Mouse (Mus musculus) left cerebral cortex, postnatal 4 days (tissue): Measurements from ENCODE around the gene Nf2. TPM values are rescaled to one million over a fixed set of nuclear protein-coding genes. Genes with fewer than 3 reads are reported as not detected.

Experiments
- microRNA-seq: library from miRNA; unstranded; fragments of <30 nt; microRNA quantifications from one replicate; pipeline ENCODE4 v1.2.0, GENCODE M21; 2022
- total RNA-seq, 2 experiments: library from RNA; stranded (reverse); gene quantifications; 2 replicates each; pipeline ENCODE4 v1.2.3; 2021

Gene Nf2
- total RNA-seq, 2 experiments from 2014 or later = 155 to 162 TPM

Small RNA genes within 50 kb of the gene (microRNA-seq; reads per million reads assigned to microRNA genes)
- gene Mir6918 = 7.8 reads per million, percentile 20 among the genes with 10 or more reads in this experiment

Other genes with a start within 250 kb of the Nf2 start
- not detected for gene Gm11032, start 229.5 kb downstream of the Nf2 start, total RNA-seq
- gene Ascc2, start 211.8 kb downstream of the Nf2 start, total RNA-seq = 10 to 100 TPM; 27.3 to 28.3 TPM
- 100 to 1,000 TPM; 253 to 282 TPM for gene Uqcr10, start 145.2 kb downstream of the Nf2 start, total RNA-seq
- 10 to 100 TPM; 24.9 to 31.3 TPM for gene Zmat5, start 144.9 kb downstream of the Nf2 start, total RNA-seq
- 1 to 10 TPM; 2.2 to 4.3 TPM for gene Cabp7, start 102.8 kb downstream of the Nf2 start, total RNA-seq
- gene Nipsnap1, start 24.4 kb upstream of the Nf2 start, total RNA-seq = 100 to 1,000 TPM; 102 TPM
- 10 to 100 TPM; 58.1 to 61.4 TPM for gene Thoc5, start 45.8 kb upstream of the Nf2 start, total RNA-seq
- gene Nefh, start 98.5 kb upstream of the Nf2 start, total RNA-seq = 1 to 10 TPM; 3.2 to 4.8 TPM
- 100 to 1,000 TPM; 110 to 115 TPM for gene Ap1b1, start 137.3 kb upstream of the Nf2 start, total RNA-seq
- 10 to 100 TPM; 20.0 to 20.1 TPM for gene Rasl10a, start 208.6 kb upstream of the Nf2 start, total RNA-seq
- 10 to 100 TPM; 37.8 to 42.0 TPM for gene Gas2l1, start 215.8 kb upstream of the Nf2 start, total RNA-seq
- gene Rhbdd3, start 249.4 kb upstream of the Nf2 start, total RNA-seq = 10 to 100 TPM; 26.1 to 28.1 TPM
- gene Ewsr1, start 249.7 kb upstream of the Nf2 start, total RNA-seq = 100 to 1,000 TPM; 380 to 389 TPM